Mouse (Mus musculus) 416B (cell line): ENCODE data around the gene Cyp2c37.
"Not testable (repeated sequence)": the region's sequence is repeated elsewhere in the genome, so short reads cannot be mapped to it uniquely, and the experiment has no call there.

Experiments
- DNase-seq: peaks from one replicate; pipeline ENCODE4 v3.0.0; 2011; ENCODE audit warnings: low read depth

Cyp2c37 gene

GRCm38 (mm10) chr19:39992140-39992539, at the start of gene Cyp2c37:
Gene Cyp2c37, plus strand, starts transcription at chr19:39992424.
- DNase-seq = not testable (repeated sequence)

- DNase-seq = not testable (repeated sequence)
Observed at GRCm38 (mm10) chr19:39960861-39961260, 31.4 kb upstream of the Cyp2c37 start.

- not testable (repeated sequence) for DNase-seq
Observed at GRCm38 (mm10) chr19:39971096-39971495, 21.1 kb upstream of the Cyp2c37 start.

GRCm38 (mm10) chr19:39989471-39989870, 2.8 kb upstream of the Cyp2c37 start:
- no peak for DNase-seq
